Mouse (Mus musculus): ENCODE data around the gene Clec2g.
A peak's percentile ranks its signal among the peaks of the same experiment; 100 is the strongest.
"Not testable (repeated sequence)": the region's sequence is repeated elsewhere in the genome, so short reads cannot be mapped to it uniquely, and the experiment has no call there.

The Clec2g gene

GRCm38 (mm10) chr6:128934081-128934480 is at the start of gene Clec2g:
Gene Clec2g, plus strand, starts transcription at chr6:128934381.
- not testable (repeated sequence) for DNase-seq

- DNase-seq: peak; percentile 87
These were observed 46.9 kb upstream of the Clec2g start, which contains the start of gene Clec2i for GRCm38 (mm10) chr6:128887091-128887790. Gene Clec2i, plus strand, starts transcription at chr6:128887588.

DNA sequence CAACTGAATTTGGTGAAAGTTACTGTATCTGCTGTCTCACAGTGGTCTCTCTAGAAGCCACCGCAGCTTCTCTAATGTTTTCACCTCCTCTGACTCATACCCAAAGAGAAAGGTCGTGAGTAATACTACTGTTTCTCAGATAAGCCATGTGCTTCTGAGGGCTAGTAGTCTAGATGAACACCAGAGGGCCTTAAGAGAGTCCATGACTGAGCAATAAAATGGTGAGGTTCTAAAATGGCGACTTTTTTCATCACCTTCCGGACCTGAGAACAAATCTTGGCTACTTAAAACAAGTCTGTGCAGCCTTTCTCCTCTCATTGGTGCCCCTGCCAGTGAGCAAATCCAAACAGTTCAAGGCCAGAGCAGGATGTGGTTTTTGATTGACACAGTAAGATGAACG is 45.3 kb upstream of the Clec2g start:
- DNase-seq: no peak

DNA sequence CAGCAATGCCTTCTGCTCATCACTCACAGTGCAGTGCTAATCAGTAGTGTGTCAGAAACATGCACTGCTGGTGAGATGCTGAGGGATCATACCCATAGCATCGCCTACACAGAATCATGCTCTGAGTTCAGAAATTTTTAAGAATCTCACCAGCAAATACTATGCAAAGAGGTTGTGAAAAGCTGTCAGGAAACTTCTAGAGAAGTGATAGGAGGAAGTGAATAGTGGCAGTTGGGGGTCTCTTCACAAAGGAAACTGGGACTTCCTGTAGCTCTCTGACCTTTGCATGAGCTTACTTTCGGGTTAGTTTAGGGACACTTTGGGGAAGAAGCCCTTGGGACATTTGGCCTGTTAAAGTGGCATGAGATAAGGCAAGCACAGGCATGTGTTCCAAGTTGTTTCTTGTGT is 43.2 kb upstream of the Clec2g start, which contains the start of gene BC035044:
Gene BC035044, minus strand, starts transcription at position 179 of the 408 bp plus-strand sequence.
- DNase-seq: peak; percentile 84

- no peak for DNase-seq
These were observed 38.7 kb upstream of the Clec2g start for GRCm38 (mm10) chr6:128895404-128896001.

- no peak for DNase-seq
These were observed 34.1 kb upstream of the Clec2g start for GRCm38 (mm10) chr6:128900044-128900443.

GRCm38 (mm10) chr6:128900796-128901552 is 33.2 kb upstream of the Clec2g start:
- DNase-seq: not testable (repeated sequence)

DNA sequence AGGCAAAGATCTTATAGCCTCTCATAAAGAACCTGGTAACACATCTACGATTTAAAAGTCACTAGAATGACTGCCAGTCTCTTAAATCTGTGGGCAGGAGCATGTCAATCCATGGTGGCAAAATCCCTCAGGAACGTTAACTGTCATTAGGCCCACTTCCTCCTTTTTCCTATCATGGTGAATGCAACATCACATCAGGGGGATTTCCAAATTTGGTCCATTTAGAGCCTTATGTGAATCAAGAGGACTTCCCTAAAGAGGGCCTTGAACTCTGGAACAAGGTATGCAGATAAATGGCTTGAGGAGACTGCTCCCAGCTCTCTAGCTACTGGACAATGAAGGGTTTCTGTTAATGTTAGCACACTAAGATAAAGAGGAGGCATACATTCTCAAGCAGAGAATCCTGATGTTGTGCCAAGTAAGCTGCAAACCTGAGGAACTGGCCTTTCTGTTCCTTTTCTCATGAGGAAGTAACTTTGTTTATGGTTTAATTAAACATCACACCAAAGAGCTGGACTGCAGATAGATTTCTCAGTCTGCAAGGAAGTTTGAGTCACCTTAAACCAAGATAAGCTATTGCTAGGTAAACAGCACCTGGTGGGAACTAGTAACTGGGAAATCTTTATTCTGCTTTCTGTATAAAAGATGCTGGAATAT is 20.5 kb upstream of the Clec2g start:
- DNase-seq: no peak

- no peak for DNase-seq
These were observed 16.9 kb upstream of the Clec2g start for GRCm38 (mm10) chr6:128917322-128917721.

- DNase-seq: no peak
These were observed 1.1 kb upstream of the Clec2g start for GRCm38 (mm10) chr6:128933050-128933449.

- not testable (repeated sequence) for DNase-seq
These were observed 1.9 kb downstream of the Clec2g start for GRCm38 (mm10) chr6:128935889-128936665.

- no peak for DNase-seq
These were observed 7.7 kb downstream of the Clec2g start for GRCm38 (mm10) chr6:128941646-128942421.

GRCm38 (mm10) chr6:128945564-128945963 is 11.4 kb downstream of the Clec2g start:
- no peak for DNase-seq

GRCm38 (mm10) chr6:128961110-128961509 is 26.9 kb downstream of the Clec2g start:
- no peak for DNase-seq

DNA sequence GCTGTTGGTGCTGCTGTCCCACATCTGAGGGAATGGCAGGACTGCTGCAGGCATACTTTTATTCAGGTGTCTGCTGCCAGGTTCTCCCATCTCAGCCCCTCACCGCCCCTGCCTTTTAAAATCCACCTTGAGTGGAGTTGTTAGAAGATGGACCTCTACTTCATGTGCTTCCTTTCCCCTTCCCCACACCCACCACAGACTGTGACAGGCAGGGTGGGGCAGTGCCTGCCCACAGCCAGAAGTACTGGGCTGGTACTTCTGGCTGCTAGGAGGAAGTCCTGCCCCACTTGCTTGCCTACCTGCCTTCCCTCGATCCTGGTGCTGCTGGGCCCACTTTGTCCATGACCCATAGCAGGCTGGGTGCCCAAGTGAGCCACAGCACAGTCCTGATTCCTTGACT is 27.9 kb downstream of the Clec2g start:
- DNase-seq: not testable (repeated sequence)

- no peak for DNase-seq
These were observed 30.3 kb downstream of the Clec2g start for GRCm38 (mm10) chr6:128964519-128964918.

- no peak for DNase-seq
These were observed 34.3 kb downstream of the Clec2g start for GRCm38 (mm10) chr6:128968463-128968862.

DNA sequence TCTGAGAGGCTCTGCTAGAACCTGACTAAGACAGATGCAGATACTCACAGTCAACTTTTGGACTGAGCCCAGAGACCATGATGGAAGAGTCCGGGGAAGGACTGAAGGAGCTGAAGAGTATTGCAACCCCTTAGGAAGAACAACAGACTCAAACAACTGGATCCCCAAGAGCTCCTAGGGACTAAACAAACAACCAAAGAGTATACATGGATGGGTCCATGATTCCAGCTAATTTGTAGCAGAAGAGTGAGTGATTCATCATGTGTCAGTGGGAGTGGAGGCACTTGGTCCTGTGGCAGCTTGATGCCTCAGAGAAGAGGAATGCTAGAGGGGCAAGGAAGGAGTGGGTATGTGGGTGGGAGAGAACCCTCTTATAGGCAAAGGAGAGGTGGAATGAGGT is 35.6 kb downstream of the Clec2g start:
- DNase-seq: no peak

- not testable (repeated sequence) for DNase-seq
These were observed 36.6 kb downstream of the Clec2g start for GRCm38 (mm10) chr6:128970508-128971393.

GRCm38 (mm10) chr6:128971394-128972039 is 37.3 kb downstream of the Clec2g start:
- peak; percentile 75 for DNase-seq

Measured in heart, adult 11 months (tissue).